Comparison of ENCODE assay signal across 34 mouse cellular contexts in genomic region chr15:101581701-101582100, GRCm38 (mm10). TPM values are rescaled to one million over a fixed set of nuclear protein-coding genes. Genes with fewer than 3 reads are reported as not detected.
A peak's percentile ranks its signal among the peaks of the same experiment; 100 is the strongest.
DNase-seq lines count a peak whose midpoint lies in the region; ATAC-seq lines count a peak whose summit lies in the region.
"Had no signal": no experiment of that assay in that cellular context is flagged by ENCODE, and none has a peak within 500 bp of the region (broad histone marks: within the 10 kb centered on the region; RNA-seq: fewer than 3 reads in every experiment).

No protein-coding gene starts in this region.

- H3K27ac ChIP-seq in heart, embryonic 10.5 days = no peak overlapping the region
- H3K27ac ChIP-seq in heart, embryonic 12.5 days (ENCODE audit: poor library complexity, severe bottlenecking) = no peak overlapping the region
- H3K27ac ChIP-seq in kidney, embryonic 14.5 days (ENCODE audit: low read depth, low read length) = no peak overlapping the region
- H3K27ac ChIP-seq: embryonic facial prominence, embryonic 10.5 days; embryonic facial prominence, embryonic 13.5 days; forebrain, embryonic 12.5 days; forebrain, embryonic 15.5 days; heart, embryonic 13.5 days; hindbrain, embryonic 14.5 days; hindbrain, postnatal 0 days had no signal

- no peaks in the 10 kb centered on the region for H3K36me3 ChIP-seq in heart, embryonic 10.5 days
- no peaks in the 10 kb centered on the region for H3K36me3 ChIP-seq in heart, embryonic 12.5 days
- H3K36me3 ChIP-seq in kidney, embryonic 14.5 days (ENCODE audit: control insufficient read depth, insufficient read depth, low read length) = no peaks in the 10 kb centered on the region
- H3K36me3 ChIP-seq: embryonic facial prominence, embryonic 10.5 days; embryonic facial prominence, embryonic 13.5 days; forebrain, embryonic 12.5 days; forebrain, embryonic 15.5 days; G1E; heart, embryonic 13.5 days had no signal

- H3K4me2 ChIP-seq in heart, embryonic 12.5 days = no peak overlapping the region
- no peak overlapping the region for H3K4me2 ChIP-seq in kidney, embryonic 14.5 days (replicated peaks; ENCODE audit: low read depth, low read length)
- H3K4me2 ChIP-seq: embryonic facial prominence, embryonic 13.5 days; forebrain, embryonic 12.5 days; forebrain, embryonic 15.5 days; heart, embryonic 13.5 days; hindbrain, embryonic 14.5 days had no signal

- no peak overlapping the region for H3K4me3 ChIP-seq in heart, embryonic 10.5 days
- no peak overlapping the region for H3K4me3 ChIP-seq in heart, embryonic 12.5 days
- no peak overlapping the region for H3K4me3 ChIP-seq in kidney, embryonic 14.5 days (ENCODE audit: low read length)
- H3K4me3 ChIP-seq: embryonic facial prominence, embryonic 10.5 days; embryonic facial prominence, embryonic 13.5 days; erythroblast, embryonic 14.5 days; forebrain, embryonic 12.5 days; forebrain, embryonic 15.5 days; heart, embryonic 13.5 days had no signal

- DNase-seq in frontal cortex, adult 2 months (ENCODE audit: extremely low spot score in 1 of 2, low spot score in 1 of 2) = peak; percentile 18 to 57
- no peak for DNase-seq in frontal cortex, postnatal 10 days (ENCODE audit: low spot score in 2 of 2)
- peak; percentile 58 for DNase-seq in heart, embryonic 10.5 days (ENCODE audit: low spot score)
- DNase-seq in brain, adult 2 months (ENCODE audit: low read depth, low spot score) = peak; percentile 67
- DNase-seq in telencephalon, adult 2 months (ENCODE audit: low read depth, low spot score) = peak; percentile 26
- DNase-seq: adrenal gland, postnatal 10 days; adrenal gland, postnatal 36 days; B cell, adult 2 months; cerebellum, adult 11-12 months; cerebellum, adult 8-10 months; cerebellum, postnatal 10 days; cerebellum, postnatal 36 days; embryo, embryonic 11 days; gastrocnemius, postnatal 25 days; heart, postnatal 14 days; heart, postnatal 4 days had no signal

- H3K27me3 ChIP-seq in heart, embryonic 10.5 days (ENCODE audit: insufficient read depth, poor library complexity, severe bottlenecking) = peaks cover 7% of the 10 kb centered on the region; the same call in 1 of the 2 replicates
- peaks cover 2% of the 10 kb centered on the region; the same call in 1 of the 2 replicates for H3K27me3 ChIP-seq in heart, embryonic 12.5 days (replicated peaks)
- no peaks in the 10 kb centered on the region for H3K27me3 ChIP-seq in kidney, embryonic 14.5 days (ENCODE audit: control insufficient read depth, insufficient read depth, low read length)
- H3K27me3 ChIP-seq: embryonic facial prominence, embryonic 13.5 days; forebrain, embryonic 12.5 days; forebrain, embryonic 15.5 days had no signal

- 78% methylated on average over 3 of the region's 3 CpGs for WGBS in heart, embryonic 10.5 days
- WGBS in heart, embryonic 12.5 days = 62% methylated on average over 3 of the region's 3 CpGs
- WGBS in kidney, embryonic 14.5 days = 84% methylated on average over 3 of the region's 3 CpGs

- no peaks in the 10 kb centered on the region for H3K9me3 ChIP-seq in heart, embryonic 10.5 days
- H3K9me3 ChIP-seq in heart, embryonic 12.5 days (replicated peaks) = no peaks in the 10 kb centered on the region
- H3K9me3 ChIP-seq in kidney, embryonic 14.5 days (ENCODE audit: control insufficient read depth, low read length) = no peaks in the 10 kb centered on the region
- H3K9me3 ChIP-seq: embryonic facial prominence, embryonic 10.5 days; embryonic facial prominence, embryonic 13.5 days; forebrain, embryonic 12.5 days; forebrain, embryonic 15.5 days; heart, embryonic 13.5 days had no signal

- no peak overlapping the region for H3K9ac ChIP-seq in heart, embryonic 12.5 days
- H3K9ac ChIP-seq in kidney, embryonic 14.5 days (ENCODE audit: low read depth, low read length) = no peak overlapping the region
- H3K9ac ChIP-seq: embryonic facial prominence, embryonic 13.5 days; forebrain, embryonic 12.5 days; forebrain, embryonic 15.5 days; heart, embryonic 13.5 days; hindbrain, embryonic 14.5 days had no signal

- ATAC-seq in heart, embryonic 12.5 days (ENCODE audit: insufficient number of reproducible peaks, low FRiP score) = no peak
- no peak for ATAC-seq in kidney, embryonic 14.5 days (ENCODE audit: low FRiP score, low TSS enrichment)
- ATAC-seq: forebrain, embryonic 15.5 days; hindbrain, postnatal 0 days; inflammation-experienced regulatory T-cells, adult 6 months; intestine, embryonic 16.5 days; Patski had no signal

- H3K4me1 ChIP-seq in heart, embryonic 10.5 days = peaks cover 6% of the 10 kb centered on the region; the same call in 1 of the 2 replicates
- H3K4me1 ChIP-seq in heart, embryonic 12.5 days (replicated peaks) = peaks cover 8% of the 10 kb centered on the region; the same call in 1 of the 2 replicates
- H3K4me1 ChIP-seq in kidney, embryonic 14.5 days (ENCODE audit: control insufficient read depth, insufficient read depth, low read length) = no peaks in the 10 kb centered on the region
- H3K4me1 ChIP-seq: embryonic facial prominence, embryonic 10.5 days; embryonic facial prominence, embryonic 13.5 days; forebrain, embryonic 12.5 days; forebrain, embryonic 15.5 days had no signal

RNA-seq across cellular contexts. Expression of gene Krt75, which starts 8.0 kb away (rescaled TPM):
- polyA plus RNA-seq in frontal cortex, adult 2 months (2012; rRNA removed) = not detected in 2 replicates
- polyA plus RNA-seq in heart, embryonic 10.5 days (2016; fragmentation: Nextera tagmentation; extraction: Ambion mirVana) = 0.10 TPM in 1 of 2 replicates, not detected in the other
- not detected in 2 replicates for polyA plus RNA-seq in heart, embryonic 12.5 days (2016; fragmentation: Nextera tagmentation; extraction: Ambion mirVana)
- 0.11 and 0.23 TPM in 2 replicates for polyA plus RNA-seq in kidney, embryonic 14.5 days (2014; fragmentation: Nextera tagmentation; extraction: Ambion mirVana)
- polyA plus RNA-seq: cortical plate, adult 2 months; erythroblast, embryonic 14.5 days; forebrain, embryonic 15.5 days; G1E; gonadal fat pad, adult 2 months; heart, embryonic 13.5 days; intestine, embryonic 16.5 days; Patski had no signal

RNA-seq across cellular contexts. Expression of gene Krt90, which starts 19.0 kb away (rescaled TPM):
- polyA plus RNA-seq in frontal cortex, adult 2 months (2012; rRNA removed) = 0.08 and 0.10 TPM in 2 replicates
- 0.26 and 0.29 TPM in 2 replicates for polyA plus RNA-seq in heart, embryonic 10.5 days (2016; fragmentation: Nextera tagmentation; extraction: Ambion mirVana)
- 0.06 and 0.28 TPM in 2 replicates for polyA plus RNA-seq in heart, embryonic 12.5 days (2016; fragmentation: Nextera tagmentation; extraction: Ambion mirVana)
- 0.17 and 0.22 TPM in 2 replicates for polyA plus RNA-seq in kidney, embryonic 14.5 days (2014; fragmentation: Nextera tagmentation; extraction: Ambion mirVana)
- polyA plus RNA-seq: cortical plate, adult 2 months; erythroblast, embryonic 14.5 days; G1E; gonadal fat pad, adult 2 months; heart, embryonic 13.5 days; heart, embryonic 16.5 days; inflammation-experienced regulatory T-cells, adult 6 months had no signal

RNA-seq across cellular contexts. Expression of gene Krt82, which starts 31.2 kb away (rescaled TPM):
- polyA plus RNA-seq in frontal cortex, adult 2 months (2012; rRNA removed) = not detected in 2 replicates
- polyA plus RNA-seq in heart, embryonic 10.5 days (2016; fragmentation: Nextera tagmentation; extraction: Ambion mirVana) = not detected in 2 replicates
- polyA plus RNA-seq in heart, embryonic 12.5 days (2016; fragmentation: Nextera tagmentation; extraction: Ambion mirVana) = not detected in 2 replicates
- not detected in 2 replicates for polyA plus RNA-seq in kidney, embryonic 14.5 days (2014; fragmentation: Nextera tagmentation; extraction: Ambion mirVana)
- polyA plus RNA-seq: cortical plate, adult 2 months; embryonic facial prominence, embryonic 10.5 days; embryonic facial prominence, embryonic 13.5 days; erythroblast, embryonic 14.5 days; forebrain, embryonic 12.5 days; forebrain, embryonic 15.5 days; G1E; gonadal fat pad, adult 2 months; heart, embryonic 13.5 days; heart, embryonic 16.5 days; hindbrain, embryonic 11.5 days; hindbrain, embryonic 14.5 days; hindbrain, postnatal 0 days; inflammation-experienced regulatory T-cells, adult 6 months; intestine, embryonic 16.5 days; Patski had no signal

RNA-seq across cellular contexts. Expression of gene Gm5414, which starts 46.3 kb away (rescaled TPM):
- not detected in 2 replicates for polyA plus RNA-seq in frontal cortex, adult 2 months (2012; rRNA removed)
- not detected in 2 replicates for polyA plus RNA-seq in heart, embryonic 10.5 days (2016; fragmentation: Nextera tagmentation; extraction: Ambion mirVana)
- polyA plus RNA-seq in heart, embryonic 12.5 days (2016; fragmentation: Nextera tagmentation; extraction: Ambion mirVana) = not detected in 2 replicates
- not detected in 2 replicates for polyA plus RNA-seq in kidney, embryonic 14.5 days (2014; fragmentation: Nextera tagmentation; extraction: Ambion mirVana)
- polyA plus RNA-seq: cortical plate, adult 2 months; embryonic facial prominence, embryonic 10.5 days; embryonic facial prominence, embryonic 13.5 days; erythroblast, embryonic 14.5 days; forebrain, embryonic 12.5 days; forebrain, embryonic 15.5 days; G1E; gonadal fat pad, adult 2 months; heart, embryonic 13.5 days; heart, embryonic 16.5 days; hindbrain, embryonic 11.5 days; hindbrain, embryonic 14.5 days; hindbrain, postnatal 0 days; inflammation-experienced regulatory T-cells, adult 6 months; intestine, embryonic 16.5 days; Patski had no signal

RNA-seq across cellular contexts. Expression of gene Krt84, which starts 49.1 kb away (rescaled TPM):
- 0.06 TPM in 1 of 2 replicates, not detected in the other for polyA plus RNA-seq in frontal cortex, adult 2 months (2012; rRNA removed)
- not detected in 2 replicates for polyA plus RNA-seq in heart, embryonic 10.5 days (2016; fragmentation: Nextera tagmentation; extraction: Ambion mirVana)
- not detected in 2 replicates for polyA plus RNA-seq in heart, embryonic 12.5 days (2016; fragmentation: Nextera tagmentation; extraction: Ambion mirVana)
- not detected in 2 replicates for polyA plus RNA-seq in kidney, embryonic 14.5 days (2014; fragmentation: Nextera tagmentation; extraction: Ambion mirVana)
- polyA plus RNA-seq: cortical plate, adult 2 months; embryonic facial prominence, embryonic 10.5 days; embryonic facial prominence, embryonic 13.5 days; erythroblast, embryonic 14.5 days; forebrain, embryonic 12.5 days; forebrain, embryonic 15.5 days; G1E; gonadal fat pad, adult 2 months; heart, embryonic 13.5 days; heart, embryonic 16.5 days; hindbrain, embryonic 11.5 days; hindbrain, embryonic 14.5 days; hindbrain, postnatal 0 days; inflammation-experienced regulatory T-cells, adult 6 months; Patski had no signal

Comparison
In these comparisons a context has a peak if more than half of its experiments do, and no peak if none do; other contexts are left out.
1. DNase-seq: peak in frontal cortex, adult 2 months (2 of 2), heart, embryonic 10.5 days (single experiment), brain, adult 2 months (single experiment) and telencephalon, adult 2 months (single experiment); none in frontal cortex, postnatal 10 days (0 of 2).